Mouse (Mus musculus) liver, postnatal 0 days (tissue): Measurements from ENCODE around the gene Tspan4. TPM values are rescaled to one million over a fixed set of nuclear protein-coding genes. Genes with fewer than 3 reads are reported as not detected.
"Not testable (repeated sequence)": the region's sequence is repeated elsewhere in the genome, so short reads cannot be mapped to it uniquely, and the experiment has no call there.

Experiments used
- ATAC-seq: fragments of 200-750 bp; cut with Nextera tagmentation; 2 replicates; pipeline ENCODE4 v1.8.0; 2017; ENCODE audit warnings: mild to moderate bottlenecking, moderate library complexity
- DNase-seq: peaks from one replicate; pipeline ENCODE4 v3.0.0-alpha.2; 2016
- H3K27ac ChIP-seq: fragments of 300-500 bp; sonication (generic); 2 replicates; pipeline ENCODE4 v1.5.1; 2014; ENCODE audit warnings: antibody characterized with exemption, moderate library complexity, mild to moderate bottlenecking, low read depth
- H3K27me3 ChIP-seq: fragments of 300-500 bp; sonication (generic); 2 replicates; pipeline ENCODE4 v1.6.1; 2014; ENCODE audit warnings: low read length, control low read depth, mixed read lengths; ENCODE audit not compliant: insufficient read depth
- H3K36me3 ChIP-seq: fragments of 300-500 bp; sonication (generic); replicated peaks from 2 replicates; pipeline ENCODE4 v1.6.1; 2014; ENCODE audit warnings: mild to moderate bottlenecking, control low read depth, low read length, moderate library complexity, mixed read lengths; ENCODE audit not compliant: insufficient read depth
- H3K4me1 ChIP-seq: fragments of 300-500 bp; sonication (generic); 2 replicates; pipeline ENCODE4 v1.6.1; 2014; ENCODE audit warnings: antibody characterized with exemption, mild to moderate bottlenecking, control low read depth; ENCODE audit not compliant: insufficient read depth
- H3K4me2 ChIP-seq: fragments of 300-500 bp; sonication (generic); 2 replicates; pipeline ENCODE4 v1.6.1; 2014; ENCODE audit warnings: low read depth, mild to moderate bottlenecking, low read length, moderate library complexity, mixed read lengths
- H3K4me3 ChIP-seq: fragments of 300-500 bp; sonication (generic); 2 replicates; pipeline ENCODE4 v1.5.1; 2014; ENCODE audit warnings: low read depth, low read length
- H3K9ac ChIP-seq: fragments of 300-500 bp; sonication (generic); replicated peaks from 2 replicates; pipeline ENCODE4 v1.6.1; 2014; ENCODE audit warnings: mild to moderate bottlenecking, moderate library complexity
- H3K9me3 ChIP-seq: fragments of 300-500 bp; sonication (generic); 2 replicates; pipeline ENCODE4 v1.6.1; 2016; ENCODE audit warnings: mild to moderate bottlenecking, control low read depth, low read length, mixed read lengths
- CTCF ChIP-seq: sonication (generic); IDR thresholded peaks from 2 replicates; pipeline ENCODE4 v1.5.1; 2016; ENCODE audit warnings: antibody characterized with exemption, low read depth
- EP300 ChIP-seq: IDR thresholded peaks from 2 replicates; pipeline ENCODE4 v1.6.1; 2016; ENCODE audit warnings: antibody characterized with exemption, low read depth, mild to moderate bottlenecking
- WGBS: fragments of 180-500 bp; shearing (Covaris S2); extraction: QIAGEN DNeasy Blood & Tissue Kit; methylation state at CpG from one replicate; pipeline ENCODE4 v1.1.7; 2014; ENCODE audit not compliant: insufficient replicate concordance; 5-methylcytosine and 5-hydroxymethylcytosine counted together
- polyA plus RNA-seq: library from polyadenylated mRNA; unstranded; fragments of >200 nt; fragmentation: Nextera tagmentation; extraction: Ambion mirVana; gene quantifications from 2 replicates; pipeline ENCODE4 v1.2.1, GENCODE M21; 2015

The Tspan4 gene
- polyA plus RNA-seq, 1 experiment from 2014 or later: 72.2 TPM

DNA sequence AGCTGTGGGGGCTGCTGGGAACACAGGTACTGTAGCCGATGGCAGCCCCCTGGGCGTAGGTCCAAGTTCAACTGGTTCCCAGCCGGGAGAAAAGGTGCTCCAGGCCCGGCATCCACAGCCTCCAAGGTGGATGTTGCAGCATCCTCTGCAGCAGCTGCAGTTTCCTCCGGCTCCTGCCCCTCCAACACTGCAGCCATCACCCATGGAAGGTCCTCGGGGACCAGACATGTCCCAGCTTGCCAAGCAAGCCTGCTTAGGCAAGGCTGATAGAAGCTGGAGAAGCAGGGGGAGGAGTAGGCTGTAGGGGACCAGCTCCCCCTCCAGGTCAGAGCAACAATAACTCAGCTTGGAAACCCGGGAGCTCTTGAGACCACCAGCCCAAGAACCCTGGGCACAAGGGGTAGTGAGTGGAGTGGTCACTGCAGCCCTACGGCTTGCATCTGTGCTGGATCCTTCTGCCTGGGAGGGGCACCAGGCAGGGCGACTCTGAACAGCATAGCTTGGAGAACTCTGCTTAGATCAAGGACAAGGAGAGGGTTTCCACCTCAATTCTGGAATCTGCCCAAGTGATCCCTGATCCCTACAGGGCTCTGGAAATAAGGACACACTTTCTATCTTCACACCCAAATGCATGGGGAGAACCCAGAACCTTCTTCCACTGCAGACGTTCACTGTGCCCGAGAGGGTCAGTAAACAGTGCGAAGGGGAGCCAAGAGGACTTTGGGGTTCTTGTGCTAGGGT is 31.8 kb upstream of the Tspan4 start:
- Histone ChIP-seq H3K27me3 (no peaks in the 10 kb centered on the region), H3K4me2 (peak overlapping the region; percentile 91), H3K9ac (peak overlapping the region; percentile 75), H3K9me3 (no peaks in the 10 kb centered on the region), H3K4me3 (peak overlapping the region; percentile 66), H3K36me3 (peaks cover 24% of the 10 kb centered on the region), H3K27ac (peak overlapping the region; percentile 69; the same call in 1 of the 2 replicates), H3K4me1 (peaks cover 39% of the 10 kb centered on the region)
- WGBS: 18% methylated on average over 12 of the region's 12 CpGs
- peak; percentile 2; the same call in 1 of the 2 replicates for ATAC-seq
- no peak for DNase-seq
- TF ChIP-seq CTCF (peak; percentile 70), EP300 (no peak)

DNA sequence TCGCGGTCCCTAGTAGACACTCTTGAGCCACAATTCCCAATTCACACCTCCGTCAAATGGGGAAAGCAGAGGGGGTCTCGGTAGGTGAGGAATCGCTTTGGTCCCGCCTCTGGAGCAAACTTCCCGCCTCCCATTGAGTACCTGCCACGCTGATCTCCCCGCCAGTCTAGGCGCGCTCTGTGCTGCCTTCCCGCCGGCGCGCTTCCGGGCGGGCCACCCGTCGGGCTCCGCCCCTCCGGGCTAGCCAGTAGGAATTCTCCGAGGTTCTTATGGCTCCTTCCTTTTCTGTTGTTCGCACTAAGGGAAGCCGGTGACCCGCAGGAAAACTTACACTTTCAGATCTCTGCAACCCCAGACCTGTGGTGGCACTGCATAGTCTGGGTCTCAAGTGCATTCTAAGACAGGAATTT is 31.2 kb upstream of the Tspan4 start, which contains the start of gene Pidd1:
Gene Pidd1 (minus strand): TSS at position 198 of the 410 bp plus-strand sequence.
- peak within 1 kb of the TSS; percentile 66 for H3K4me3 ChIP-seq
- no peaks in the 10 kb centered on the region for H3K9me3 ChIP-seq
- 1% methylated on average over 25 of the region's 25 CpGs for WGBS
- H3K27me3 ChIP-seq: no peaks in the 10 kb centered on the region
- ATAC-seq (peak; percentile 55), DNase-seq (peak; percentile 86)
- peak within 1 kb of the TSS; percentile 91 for H3K4me2 ChIP-seq
- TF ChIP-seq CTCF (no peak), EP300 (peak; percentile 41; the same call in 1 of the 2 replicates)
- peak within 1 kb of the TSS; percentile 69 for H3K27ac ChIP-seq
- peaks cover 23% of the 10 kb centered on the region for H3K36me3 ChIP-seq
- peaks cover 44% of the 10 kb centered on the region for H3K4me1 ChIP-seq
- H3K9ac ChIP-seq: peak within 1 kb of the TSS; percentile 75

DNA sequence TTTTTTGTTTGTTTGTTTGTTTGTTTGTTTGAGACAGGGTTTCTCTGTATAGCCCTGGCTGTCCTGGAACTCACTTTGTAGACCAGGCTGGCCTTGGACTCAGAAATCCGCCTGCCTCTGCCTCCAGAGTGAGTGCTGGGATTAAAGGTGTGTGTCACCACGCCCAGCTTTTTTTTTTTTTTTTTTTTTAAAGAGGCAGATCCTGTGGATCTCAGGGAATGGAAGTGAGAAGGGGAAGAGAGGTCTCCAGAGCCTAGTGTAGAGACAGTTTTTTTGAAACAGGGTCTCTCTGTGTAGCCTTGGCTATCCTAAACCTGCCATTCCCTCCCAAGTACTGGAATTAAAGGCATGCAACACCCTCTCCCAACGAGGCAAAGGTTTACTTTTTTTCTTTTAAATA is 28.7 kb upstream of the Tspan4 start:
- H3K27me3 ChIP-seq, H3K27ac ChIP-seq, ATAC-seq, DNase-seq, H3K9me3 ChIP-seq: not testable (repeated sequence)
- Histone ChIP-seq H3K36me3 (peaks cover 14% of the 10 kb centered on the region), H3K4me2 (peak overlapping the region; percentile 75), H3K4me3 (peak overlapping the region; percentile 62; the same call in 1 of the 2 replicates), H3K4me1 (peaks cover 36% of the 10 kb centered on the region), H3K9ac (0 out of 2 replicates have a peak overlapping the region, but pooled peaks have one; percentile 73)
- WGBS: 84% methylated on average over 3 of the region's 3 CpGs

DNA sequence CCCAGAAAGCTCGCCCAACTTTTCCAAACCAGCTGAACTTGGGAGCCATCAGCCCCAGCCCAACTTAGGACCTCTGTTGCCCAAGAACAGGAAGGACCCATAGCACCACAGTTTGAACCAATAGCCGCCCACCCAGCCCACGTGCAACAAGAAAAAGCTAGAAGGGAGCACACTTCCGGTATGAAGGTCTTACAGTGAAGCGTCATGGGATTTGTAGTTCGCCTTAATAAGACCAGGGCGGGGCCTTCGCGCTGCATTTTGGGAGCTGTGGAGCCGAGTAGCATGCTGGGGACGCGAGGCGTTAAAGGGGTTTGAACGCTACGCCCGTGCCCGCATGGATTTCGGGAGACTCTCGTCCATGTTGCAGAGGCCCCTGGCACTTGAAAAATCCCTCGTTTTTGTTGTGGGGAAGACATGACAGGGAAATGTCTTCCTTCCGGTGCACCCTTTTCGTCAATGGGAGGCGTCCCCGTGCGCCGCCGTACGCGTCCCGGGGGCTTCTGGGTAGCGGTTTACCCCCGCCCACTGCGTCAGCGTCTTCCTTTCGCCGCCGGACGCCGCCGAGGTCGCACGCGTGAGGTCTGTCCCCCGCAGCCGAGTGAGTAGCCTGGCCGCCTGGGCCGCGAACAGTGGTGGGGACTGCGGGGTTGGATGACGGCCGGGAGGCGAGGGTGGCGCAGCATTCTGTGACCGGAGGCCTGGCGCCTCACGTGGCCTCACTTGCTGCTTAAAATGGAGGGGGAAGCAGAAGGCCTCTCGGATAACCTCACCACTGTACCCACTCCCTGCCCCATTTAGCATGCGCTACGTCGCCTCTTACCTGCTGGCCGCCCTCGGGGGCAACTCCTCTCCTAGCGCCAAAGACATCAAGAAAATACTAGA is 27.7 kb upstream of the Tspan4 start, which contains the start of gene Rplp2:
Gene Rplp2 (plus strand): TSS at position 261 of the 882 bp plus-strand sequence.
- ATAC-seq: peak; percentile 90
- Histone ChIP-seq H3K36me3 (peaks cover 19% of the 10 kb centered on the region), H3K27me3 (no peaks in the 10 kb centered on the region), H3K4me3 (peak within 1 kb of the TSS; percentile 62), H3K4me2 (peak within 1 kb of the TSS; percentile 75), H3K27ac (peak within 1 kb of the TSS; percentile 84), H3K4me1 (peaks cover 36% of the 10 kb centered on the region), H3K9ac (peak within 1 kb of the TSS; percentile 73), H3K9me3 (no peaks in the 10 kb centered on the region)
- DNase-seq: peak; percentile 94
- TF ChIP-seq EP300 (no peak), CTCF (peak; percentile 33)
- WGBS: under 1% methylated on average over 59 of the region's 63 CpGs

DNA sequence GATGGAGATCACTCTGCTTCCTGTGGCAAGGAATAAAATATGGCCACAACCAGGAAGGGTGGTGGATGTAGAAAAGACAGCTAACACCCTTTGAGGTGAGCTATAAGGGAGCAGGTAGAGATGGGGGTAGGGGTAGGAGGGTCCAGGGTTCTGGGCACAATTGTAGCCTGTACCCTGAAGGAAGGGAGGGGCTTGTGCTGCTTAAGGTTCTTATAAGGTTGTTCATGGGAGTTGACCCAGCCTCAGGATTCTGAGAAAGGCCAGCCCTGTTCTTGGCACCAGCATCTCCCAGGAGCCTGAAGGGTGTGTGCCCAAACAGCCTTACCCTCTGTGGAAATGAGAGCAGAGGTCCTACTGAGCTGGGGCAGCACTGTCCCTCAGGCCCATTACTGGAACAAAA is 23.1 kb upstream of the Tspan4 start:
- no peak overlapping the region for H3K4me2 ChIP-seq
- no peaks in the 10 kb centered on the region for H3K9me3 ChIP-seq
- no peak for DNase-seq
- H3K9ac ChIP-seq: no peak overlapping the region; the same call in 1 of the 2 replicates
- H3K27me3 ChIP-seq: no peaks in the 10 kb centered on the region
- no peak for ATAC-seq
- peaks cover 19% of the 10 kb centered on the region for H3K36me3 ChIP-seq
- no peak overlapping the region for H3K27ac ChIP-seq
- no peak for TF ChIP-seq EP300
- TF ChIP-seq CTCF: no peak
- no peak overlapping the region for H3K4me3 ChIP-seq
- peaks cover 25% of the 10 kb centered on the region for H3K4me1 ChIP-seq

DNA sequence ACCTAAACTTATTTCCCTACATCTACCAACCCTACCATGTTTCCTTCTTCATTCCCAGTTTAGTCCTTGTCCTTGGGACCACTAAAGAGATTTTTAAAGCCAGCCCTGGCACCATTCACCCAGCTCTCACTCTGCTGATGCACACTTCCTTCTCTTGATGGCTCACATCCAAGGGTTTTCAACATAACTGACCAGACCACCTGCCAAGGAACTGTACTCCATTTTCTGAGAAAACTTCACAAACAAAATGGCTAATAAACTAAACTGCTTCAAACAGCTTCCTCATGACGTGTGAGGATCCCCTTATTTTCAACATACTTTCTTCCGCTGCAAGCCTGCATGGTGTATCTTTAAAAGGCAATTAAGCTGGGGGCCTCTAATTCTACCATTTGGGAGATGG is 21.4 kb upstream of the Tspan4 start:
- Histone ChIP-seq H3K4me3 (no peak overlapping the region), H3K9ac (no peak overlapping the region), H3K4me2 (no peak overlapping the region), H3K27me3 (no peaks in the 10 kb centered on the region), H3K27ac (no peak overlapping the region), H3K36me3 (peaks cover 32% of the 10 kb centered on the region), H3K9me3 (no peaks in the 10 kb centered on the region), H3K4me1 (peaks cover 28% of the 10 kb centered on the region)
- 69% methylated on average over 2 of the region's 2 CpGs for WGBS
- no peak for DNase-seq
- no peak for ATAC-seq
- TF ChIP-seq CTCF: no peak
- no peak for TF ChIP-seq EP300
